Mouse (Mus musculus) heart, embryonic 12.5 days (tissue): Measurements from ENCODE around the gene Tnfsf12. TPM values are rescaled to one million over a fixed set of nuclear protein-coding genes. Genes with fewer than 3 reads are reported as not detected.
"Not testable (repeated sequence)": the region's sequence is repeated elsewhere in the genome, so short reads cannot be mapped to it uniquely, and the experiment has no call there.

ENCODE experiments used
- ATAC-seq: fragments of 200-750 bp; cut with Nextera tagmentation; 2 replicates; pipeline ENCODE4 v1.8.0; 2017; ENCODE audit warnings: moderate TSS enrichment, moderate library complexity; ENCODE audit not compliant: insufficient number of reproducible peaks, low FRiP score
- H3K27ac ChIP-seq: fragments of 300-500 bp; sonication (generic); 2 replicates; pipeline ENCODE4 v1.5.1; 2016; ENCODE audit warnings: mild to moderate bottlenecking, moderate library complexity; ENCODE audit not compliant: poor library complexity, severe bottlenecking
- H3K27me3 ChIP-seq: fragments of 300-500 bp; sonication (generic); replicated peaks from 2 replicates; pipeline ENCODE4 v1.6.1; 2016; ENCODE audit warnings: mild to moderate bottlenecking, moderate library complexity
- H3K36me3 ChIP-seq: fragments of 300-500 bp; sonication (generic); 2 replicates; pipeline ENCODE4 v1.6.1; 2016; ENCODE audit warnings: mild to moderate bottlenecking, moderate library complexity
- H3K4me1 ChIP-seq: fragments of 300-500 bp; sonication (generic); replicated peaks from 2 replicates; pipeline ENCODE4 v1.6.1; 2016; ENCODE audit warnings: mild to moderate bottlenecking
- H3K4me2 ChIP-seq: fragments of 300-500 bp; sonication (generic); 2 replicates; pipeline ENCODE4 v1.6.1; 2016; ENCODE audit warnings: mild to moderate bottlenecking, moderate library complexity
- H3K4me3 ChIP-seq: fragments of 300-500 bp; sonication (generic); 2 replicates; pipeline ENCODE4 v1.5.1; 2016; ENCODE audit warnings: mild to moderate bottlenecking
- H3K9ac ChIP-seq: fragments of 300-500 bp; sonication (generic); 2 replicates; pipeline ENCODE4 v1.6.1; 2016; ENCODE audit warnings: mild to moderate bottlenecking, moderate library complexity
- H3K9me3 ChIP-seq: fragments of 300-500 bp; sonication (generic); replicated peaks from 2 replicates; pipeline ENCODE4 v1.6.1; 2016; ENCODE audit warnings: mild to moderate bottlenecking, moderate library complexity
- WGBS: fragments of 180-500 bp; shearing (Covaris S2); methylation state at CpG from one replicate; pipeline ENCODE4 v1.1.7; 2016; 5-methylcytosine and 5-hydroxymethylcytosine counted together
- polyA plus RNA-seq: library from polyadenylated mRNA; unstranded; fragments of >200 nt; fragmentation: Nextera tagmentation; extraction: Ambion mirVana; gene quantifications from 2 replicates; pipeline ENCODE4 v1.2.1, GENCODE M21; 2016

Tnfsf12 gene
- polyA plus RNA-seq, 1 experiment from 2014 or later, result 5.6 TPM

DNA sequence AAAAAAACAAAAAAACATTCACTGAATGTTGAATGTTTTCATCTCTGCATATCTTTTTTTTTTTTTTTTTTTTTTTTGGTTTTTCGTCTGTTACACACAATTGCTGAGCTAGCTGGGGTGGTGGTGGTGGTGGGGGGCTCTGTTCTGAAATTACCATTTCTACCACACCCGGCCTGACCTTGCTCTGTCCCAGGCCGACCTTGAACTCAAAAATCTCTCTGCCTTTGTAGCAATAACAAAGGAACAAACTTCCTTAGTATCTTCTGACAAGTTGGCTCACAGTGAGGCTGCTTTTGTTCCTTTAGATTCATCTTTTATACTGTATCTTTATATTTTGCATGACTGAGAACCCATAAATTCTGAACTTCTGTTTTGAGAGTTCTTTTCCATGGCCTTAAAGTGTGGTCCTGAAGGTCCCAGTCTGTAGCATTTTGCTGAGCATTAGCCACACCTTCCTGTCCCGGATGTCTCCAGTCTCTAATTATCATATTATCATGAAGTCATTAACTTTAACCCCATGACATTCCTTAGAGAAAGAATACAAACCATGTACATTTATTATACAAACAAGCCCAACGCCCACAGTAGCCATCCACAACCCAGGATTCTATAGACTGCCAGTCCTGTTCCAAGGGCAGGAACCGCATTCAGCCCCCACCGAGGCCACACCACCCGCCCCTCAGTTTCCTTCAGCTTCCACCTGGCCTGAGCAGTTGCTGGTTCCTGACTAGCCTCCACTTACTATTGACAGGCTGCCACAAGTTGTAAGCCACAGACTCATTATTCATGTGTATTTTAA is 8.4 kb upstream of the Tnfsf12 start:
- H3K4me3 ChIP-seq, result no peak overlapping the region
- no peaks in the 10 kb centered on the region for H3K36me3 ChIP-seq
- no peak overlapping the region for H3K27ac ChIP-seq
- no peak for ATAC-seq
- no peaks in the 10 kb centered on the region for H3K9me3 ChIP-seq
- no peak overlapping the region for H3K4me2 ChIP-seq
- H3K4me1 ChIP-seq, result peaks cover 15% of the 10 kb centered on the region
- WGBS, result 67% methylated on average over 8 of the region's 8 CpGs
- no peaks in the 10 kb centered on the region for H3K27me3 ChIP-seq
- no peak overlapping the region for H3K9ac ChIP-seq

DNA sequence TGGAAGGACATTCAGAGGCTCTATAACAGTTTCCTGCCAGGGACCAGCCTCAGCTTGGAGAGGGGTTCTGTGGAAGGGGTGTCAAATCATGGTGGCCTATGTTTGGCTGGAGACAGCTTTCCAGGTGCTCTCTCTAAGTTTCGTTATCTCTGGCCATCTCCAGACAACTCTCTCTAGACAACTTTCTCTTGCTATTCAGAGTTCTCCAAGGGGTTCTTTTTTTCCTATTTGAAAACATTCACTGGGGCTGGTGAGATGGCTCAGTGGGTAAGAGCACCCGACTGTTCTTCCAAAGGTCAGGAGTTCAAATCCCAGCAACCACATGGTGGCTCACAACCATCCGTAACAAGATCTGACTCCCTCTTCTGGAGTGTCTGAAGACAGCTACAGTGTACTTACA is 7.7 kb upstream of the Tnfsf12 start:
- H3K4me3 ChIP-seq, H3K9ac ChIP-seq, H3K27ac ChIP-seq, H3K9me3 ChIP-seq, H3K4me2 ChIP-seq, H3K27me3 ChIP-seq, ATAC-seq, H3K36me3 ChIP-seq: not testable (repeated sequence)
- H3K4me1 ChIP-seq, result peaks cover 12% of the 10 kb centered on the region
- 82% methylated on average over 3 of the region's 3 CpGs for WGBS

DNA sequence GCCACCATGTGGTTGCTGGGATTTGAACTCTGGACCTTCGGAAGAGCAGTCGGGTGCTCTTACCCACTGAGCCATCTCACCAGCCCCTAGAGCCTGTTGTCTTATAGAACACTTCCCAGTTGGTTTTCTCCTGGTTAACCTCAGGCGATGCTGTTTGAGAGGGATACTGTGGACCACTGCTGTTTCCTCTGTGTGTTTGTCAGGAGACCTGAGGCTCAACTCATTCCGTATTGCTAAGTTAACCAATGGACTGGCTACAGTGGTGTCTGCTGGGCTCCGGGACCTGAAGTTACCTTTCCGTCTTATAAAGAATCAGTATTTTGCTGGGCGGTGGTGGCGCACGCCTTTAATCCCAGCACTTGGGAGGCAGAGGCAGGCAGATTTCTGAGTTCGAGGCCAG is 7.2 kb upstream of the Tnfsf12 start:
- H3K36me3 ChIP-seq, H3K4me3 ChIP-seq, H3K27ac ChIP-seq, H3K27me3 ChIP-seq, H3K4me2 ChIP-seq, H3K9me3 ChIP-seq, ATAC-seq, H3K9ac ChIP-seq: not testable (repeated sequence)
- 93% methylated on average over 10 of the region's 10 CpGs for WGBS
- peaks cover 12% of the 10 kb centered on the region for H3K4me1 ChIP-seq

DNA sequence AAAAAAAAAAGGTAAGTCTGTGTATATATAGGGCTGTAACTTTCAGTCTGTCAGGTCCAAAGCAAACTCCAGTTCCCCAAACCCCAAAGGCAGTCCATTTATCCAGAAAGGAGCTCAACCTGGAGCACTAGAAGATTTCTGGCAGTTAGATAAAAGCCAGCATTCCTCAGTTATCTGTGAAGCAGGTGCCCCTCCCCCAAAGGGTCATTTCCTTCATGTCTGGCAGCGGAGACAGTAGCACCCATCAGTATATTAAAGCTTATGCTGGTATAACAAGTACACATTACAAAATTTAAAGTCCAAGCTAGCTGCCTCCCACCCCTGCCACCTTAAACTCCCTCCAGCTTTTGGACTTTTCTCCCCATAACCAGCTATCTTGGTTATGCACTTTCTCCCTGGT is 3.9 kb upstream of the Tnfsf12 start:
- Histone ChIP-seq H3K4me2 (0 out of 2 replicates have a peak overlapping the region, but pooled peaks have one; percentile 1), H3K27me3 (no peaks in the 10 kb centered on the region), H3K4me3 (no peak overlapping the region), H3K4me1 (peaks cover 22% of the 10 kb centered on the region), H3K9me3 (0 out of 2 replicates have a peak, but pooled peaks cover 2% of the 10 kb centered on the region), H3K9ac (no peak overlapping the region; the same call in 1 of the 2 replicates), H3K27ac (no peak overlapping the region), H3K36me3 (no peaks in the 10 kb centered on the region)
- ATAC-seq, result no peak
- WGBS, result 12% methylated on average over 1 of the region's 1 CpGs

DNA sequence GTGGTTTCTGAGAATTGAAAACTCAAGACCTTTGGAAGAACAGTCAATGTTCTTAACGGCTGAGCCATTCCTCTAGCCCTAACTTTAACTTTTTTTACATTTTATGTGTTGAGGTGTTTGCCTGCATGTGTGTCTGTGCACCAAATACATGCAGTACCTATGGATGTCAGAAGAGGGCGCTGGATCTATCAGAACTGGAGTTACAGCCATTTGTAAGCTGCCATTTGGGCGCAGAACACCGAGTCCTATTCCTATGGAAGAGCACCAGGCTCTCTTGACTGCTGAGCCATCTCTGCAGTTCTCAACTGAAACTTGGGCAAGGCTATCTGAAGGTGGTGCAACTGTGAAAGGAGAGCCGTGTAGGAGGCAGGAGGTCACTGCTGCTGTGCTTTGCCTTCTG is 2.9 kb upstream of the Tnfsf12 start:
- Histone ChIP-seq H3K4me2 (no peak overlapping the region), H3K27ac (no peak overlapping the region), H3K9ac (no peak overlapping the region), H3K4me3 (no peak overlapping the region), H3K4me1 (peaks cover 22% of the 10 kb centered on the region), H3K36me3 (no peaks in the 10 kb centered on the region), H3K9me3 (0 out of 2 replicates have a peak, but pooled peaks cover 2% of the 10 kb centered on the region), H3K27me3 (no peaks in the 10 kb centered on the region)
- no peak for ATAC-seq
- 68% methylated on average over 5 of the region's 5 CpGs for WGBS

DNA sequence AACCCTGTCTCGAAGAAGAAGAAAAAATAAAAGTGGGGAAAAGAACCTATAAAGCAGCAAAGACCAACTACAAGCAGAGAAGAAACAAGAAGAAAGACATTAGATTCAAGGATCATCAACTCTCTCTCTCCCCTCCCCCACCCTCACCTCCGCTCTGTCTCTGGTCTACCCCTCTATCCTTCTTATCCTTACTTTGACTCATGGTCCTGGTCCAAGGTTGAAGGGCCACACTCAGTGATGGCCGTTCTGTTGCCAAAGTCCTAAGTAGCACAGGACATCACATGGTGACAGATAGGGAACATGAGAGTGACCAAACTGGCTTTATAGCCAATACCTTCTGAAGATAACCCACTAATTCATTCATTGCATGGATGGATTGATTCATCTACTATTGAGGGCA is 1.7 kb upstream of the Tnfsf12 start:
- no peaks in the 10 kb centered on the region for H3K36me3 ChIP-seq
- H3K27me3 ChIP-seq, result no peaks in the 10 kb centered on the region
- H3K9me3 ChIP-seq, result 0 out of 2 replicates have a peak, but pooled peaks cover 2% of the 10 kb centered on the region
- 81% methylated on average over 3 of the region's 3 CpGs for WGBS
- no peak overlapping the region for H3K27ac ChIP-seq
- no peak overlapping the region for H3K4me2 ChIP-seq
- no peak for ATAC-seq
- no peak overlapping the region for H3K9ac ChIP-seq
- H3K4me3 ChIP-seq, result no peak overlapping the region
- peaks cover 26% of the 10 kb centered on the region for H3K4me1 ChIP-seq

DNA sequence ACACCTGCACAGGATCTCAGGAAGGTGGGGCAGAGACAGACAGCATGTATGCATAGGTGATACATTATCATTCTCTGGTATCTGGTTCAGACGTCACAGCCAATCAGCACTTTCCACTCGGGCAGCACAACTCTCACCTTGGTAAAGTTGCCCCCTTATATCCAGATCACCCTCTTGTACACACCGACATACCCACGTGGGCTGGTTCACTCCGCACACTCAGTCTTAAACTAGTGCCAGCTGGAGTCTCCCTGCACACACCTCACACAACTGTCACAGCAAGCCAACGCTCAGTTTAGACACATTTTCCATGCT is 646 bp downstream of the Tnfsf12 start:
- H3K4me1 ChIP-seq, result peaks cover 21% of the 10 kb centered on the region
- H3K36me3 ChIP-seq, result no peaks in the 10 kb centered on the region
- H3K9me3 ChIP-seq, result 0 out of 2 replicates have a peak, but pooled peaks cover 2% of the 10 kb centered on the region
- 31% methylated on average over 6 of the region's 6 CpGs for WGBS
- ATAC-seq, result peak; percentile 28
- peak overlapping the region; percentile 33; the same call in 1 of the 2 replicates for H3K27ac ChIP-seq
- H3K9ac ChIP-seq, result peak overlapping the region; percentile 74
- H3K27me3 ChIP-seq, result no peaks in the 10 kb centered on the region
- peak overlapping the region; percentile 86 for H3K4me2 ChIP-seq
- H3K4me3 ChIP-seq, result peak overlapping the region; percentile 58

DNA sequence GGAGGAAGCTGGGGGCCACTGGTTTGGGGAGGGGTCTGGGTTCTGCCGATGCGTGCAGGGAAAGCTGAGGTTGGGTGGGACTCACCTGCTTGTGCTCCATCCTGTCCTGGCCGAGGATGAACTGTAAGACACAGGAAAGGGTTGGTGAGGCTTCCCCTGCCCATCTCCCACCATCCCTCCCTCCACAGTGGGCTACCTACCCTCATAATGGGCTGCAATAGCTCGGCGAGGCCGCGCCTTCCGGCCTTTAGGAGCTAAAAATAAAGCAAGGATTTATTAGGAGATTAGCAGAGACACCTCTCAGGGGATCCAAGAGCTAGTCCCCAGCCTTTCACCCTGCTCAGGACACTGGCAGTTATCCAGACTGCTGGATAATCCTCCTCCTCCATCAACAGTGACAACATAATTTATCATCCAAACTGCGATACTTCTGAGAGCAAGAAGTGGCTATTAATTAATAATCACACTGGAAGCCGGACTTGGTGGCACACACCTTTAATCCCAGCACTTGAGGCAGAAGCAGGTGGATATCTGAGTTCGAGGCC is 2.2 kb downstream of the Tnfsf12 start:
- no peak for ATAC-seq
- Histone ChIP-seq H3K9ac (no peak overlapping the region), H3K4me2 (no peak overlapping the region), H3K4me1 (peaks cover 14% of the 10 kb centered on the region), H3K9me3 (0 out of 2 replicates have a peak, but pooled peaks cover under 1% of the 10 kb centered on the region), H3K27ac (no peak overlapping the region), H3K27me3 (no peaks in the 10 kb centered on the region), H3K4me3 (no peak overlapping the region), H3K36me3 (no peaks in the 10 kb centered on the region)
- WGBS, result 57% methylated on average over 11 of the region's 11 CpGs

DNA sequence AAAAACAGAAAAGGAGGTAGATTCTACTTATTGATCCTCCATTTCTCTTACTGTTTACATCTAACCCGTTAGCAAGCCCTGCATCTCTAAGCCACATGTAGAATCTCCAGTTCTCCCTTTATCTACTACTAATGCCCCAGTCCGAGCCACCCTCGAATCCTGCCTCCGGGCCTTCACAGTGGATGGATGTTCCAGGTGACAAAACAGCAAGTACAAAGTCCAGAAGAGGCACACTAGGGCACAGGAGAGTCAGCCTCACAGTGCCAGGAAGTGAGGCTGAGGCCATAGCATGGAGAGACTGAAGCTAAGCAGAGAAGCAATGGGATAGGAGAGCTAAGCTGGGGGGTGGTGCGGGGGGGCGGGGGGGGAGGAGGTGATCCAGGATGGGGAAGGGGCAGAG is 2.8 kb downstream of the Tnfsf12 start:
- H3K9ac ChIP-seq, result no peak overlapping the region
- H3K4me3 ChIP-seq, result no peak overlapping the region

DNA sequence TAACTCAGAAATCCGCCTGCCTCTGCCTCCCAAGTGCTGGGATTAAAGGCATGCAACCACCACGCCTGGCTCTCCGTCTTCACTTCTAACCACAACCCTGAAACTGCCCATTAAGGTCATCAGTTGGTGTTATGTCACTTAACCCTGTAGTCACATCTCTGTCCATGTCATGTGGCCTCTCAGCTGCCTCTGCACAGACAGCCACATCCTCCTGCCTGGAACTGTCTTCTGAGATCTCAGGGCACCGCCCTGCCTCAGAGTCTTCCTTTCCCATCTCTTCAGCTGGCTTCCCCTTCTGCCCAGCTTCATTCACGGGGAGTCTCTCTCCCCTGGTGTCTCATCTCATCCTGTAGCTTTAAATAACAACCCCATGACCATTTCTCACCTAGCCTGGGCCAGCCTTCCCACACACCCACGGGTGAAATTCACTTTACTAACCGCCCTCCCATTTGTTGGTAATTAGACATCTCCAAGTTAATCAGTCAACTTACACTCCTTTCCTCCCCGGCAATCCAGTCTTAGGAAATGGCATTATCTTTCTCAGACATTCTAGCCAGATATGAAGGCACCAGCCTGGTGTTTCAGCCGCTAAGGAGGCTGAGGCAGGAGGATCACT is 3.3 kb downstream of the Tnfsf12 start:
- no peak overlapping the region for H3K27ac ChIP-seq
- no peaks in the 10 kb centered on the region for H3K27me3 ChIP-seq
- no peak overlapping the region for H3K9ac ChIP-seq
- H3K4me2 ChIP-seq, result no peak overlapping the region
- WGBS, result 62% methylated on average over 9 of the region's 9 CpGs
- no peak for ATAC-seq
- H3K4me3 ChIP-seq, result no peak overlapping the region
- peaks cover 14% of the 10 kb centered on the region for H3K4me1 ChIP-seq
- H3K36me3 ChIP-seq, result no peaks in the 10 kb centered on the region
- H3K9me3 ChIP-seq, result no peaks in the 10 kb centered on the region

More for the DNA sequence above, 2.8 kb downstream of the Tnfsf12 start:
- no peak for ATAC-seq
- H3K27ac ChIP-seq, result no peak overlapping the region
- 89% methylated on average over 6 of the region's 6 CpGs for WGBS
- H3K27me3 ChIP-seq, result no peaks in the 10 kb centered on the region
- H3K4me2 ChIP-seq, result no peak overlapping the region
- H3K4me1 ChIP-seq, result peaks cover 14% of the 10 kb centered on the region
- no peaks in the 10 kb centered on the region for H3K36me3 ChIP-seq
- no peaks in the 10 kb centered on the region for H3K9me3 ChIP-seq

DNA sequence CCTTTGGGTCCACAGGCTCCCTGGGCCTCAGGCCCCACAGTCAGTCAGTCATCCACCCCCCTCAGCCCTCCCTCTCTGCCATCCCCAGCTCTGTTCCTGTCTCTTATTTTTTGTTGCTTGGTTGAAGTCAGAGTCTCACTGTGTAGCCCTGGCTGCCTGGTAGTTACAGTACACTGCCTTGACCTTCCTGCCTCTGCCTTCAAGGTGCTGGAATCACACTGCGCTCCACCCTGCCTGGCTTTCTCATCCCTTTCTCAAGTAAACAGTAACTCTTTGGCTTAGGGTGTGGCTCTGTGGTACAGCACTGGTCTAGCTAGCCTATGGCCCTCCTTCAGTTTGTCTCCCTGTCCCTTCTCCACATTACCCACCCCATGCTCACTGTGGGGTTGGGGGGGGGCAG is 5.8 kb downstream of the Tnfsf12 start:
- no peak overlapping the region for H3K4me3 ChIP-seq
- H3K27me3 ChIP-seq, result no peaks in the 10 kb centered on the region
- no peak for ATAC-seq
- no peaks in the 10 kb centered on the region for H3K36me3 ChIP-seq
- H3K27ac ChIP-seq, result no peak overlapping the region
- 89% methylated on average over 1 of the region's 1 CpGs for WGBS
- no peak overlapping the region for H3K9ac ChIP-seq
- no peak overlapping the region for H3K4me2 ChIP-seq
- H3K4me1 ChIP-seq, result peaks cover 27% of the 10 kb centered on the region
- no peaks in the 10 kb centered on the region for H3K9me3 ChIP-seq
